Mouse (Mus musculus): ENCODE measurements around the gene Kcnq5.
"Not testable (repeated sequence)": the region's sequence is repeated elsewhere in the genome, so short reads cannot be mapped to it uniquely, and the experiment has no call there.

Gene Kcnq5

DNA sequence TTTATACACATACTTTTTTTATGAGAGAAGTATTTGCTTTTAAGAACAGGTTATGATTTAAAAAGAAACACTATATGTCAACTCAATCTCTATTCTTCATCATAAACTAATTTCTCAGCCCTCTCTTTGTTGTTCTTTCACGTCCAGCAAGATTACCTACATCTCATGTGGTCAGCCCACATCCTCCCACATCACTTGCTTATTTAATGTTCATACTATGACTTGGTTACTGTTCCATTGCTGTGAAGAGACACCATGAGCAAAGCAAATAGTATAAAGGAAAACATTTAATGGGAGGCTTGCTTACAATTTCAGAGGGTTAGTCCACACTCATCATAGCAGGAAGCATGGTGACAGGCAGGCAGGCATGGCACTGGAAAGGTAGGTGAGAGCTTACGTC is 124.4 kb downstream of the Kcnq5 start:
- DNase-seq, result no peak

DNA sequence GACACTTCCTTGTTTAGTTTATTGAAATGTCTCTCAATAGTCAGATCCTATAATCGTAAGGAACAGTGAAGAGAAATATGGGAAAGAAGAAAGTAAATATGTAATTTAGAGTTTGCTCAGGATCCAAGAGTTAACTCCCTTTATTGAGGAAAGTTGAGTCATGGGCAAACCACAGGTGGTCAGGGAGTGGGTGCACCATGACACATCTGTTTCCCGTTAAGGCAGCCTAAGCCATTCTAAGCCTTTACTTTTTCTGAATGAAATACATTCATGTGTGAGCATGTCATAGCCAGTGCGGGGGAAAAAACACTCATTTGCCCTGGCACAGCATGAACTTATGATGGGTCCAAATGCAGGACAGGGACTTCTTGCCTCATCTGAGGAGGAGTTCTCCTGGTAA is 125.4 kb downstream of the Kcnq5 start:
- no peak for DNase-seq

DNA sequence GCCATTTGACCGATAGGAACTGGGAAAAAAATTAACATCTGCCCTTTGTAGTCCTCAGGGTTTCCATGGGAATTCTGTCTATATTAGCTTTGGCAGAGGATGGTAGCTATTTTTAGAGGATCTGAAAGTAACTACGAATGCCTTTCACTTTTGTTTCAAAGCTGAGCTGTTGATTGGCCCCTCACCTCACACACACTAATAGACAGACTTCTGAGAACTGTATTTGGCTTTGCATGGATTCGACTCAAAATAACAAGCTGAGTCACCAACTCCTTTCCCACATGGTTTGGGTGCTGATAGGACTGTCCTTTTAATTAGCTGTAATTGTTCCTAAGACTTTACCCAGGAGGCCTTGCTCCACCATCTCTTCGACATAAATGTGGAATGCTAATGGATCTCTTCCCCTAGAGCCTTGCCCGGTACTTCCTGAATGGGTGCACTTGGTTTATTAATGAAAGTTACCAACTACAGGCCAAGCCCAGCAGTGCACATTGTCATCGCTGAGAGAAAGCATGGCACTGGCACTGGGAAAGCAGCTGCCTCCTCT is 131.8 kb downstream of the Kcnq5 start:
- DNase-seq, result no peak

DNA sequence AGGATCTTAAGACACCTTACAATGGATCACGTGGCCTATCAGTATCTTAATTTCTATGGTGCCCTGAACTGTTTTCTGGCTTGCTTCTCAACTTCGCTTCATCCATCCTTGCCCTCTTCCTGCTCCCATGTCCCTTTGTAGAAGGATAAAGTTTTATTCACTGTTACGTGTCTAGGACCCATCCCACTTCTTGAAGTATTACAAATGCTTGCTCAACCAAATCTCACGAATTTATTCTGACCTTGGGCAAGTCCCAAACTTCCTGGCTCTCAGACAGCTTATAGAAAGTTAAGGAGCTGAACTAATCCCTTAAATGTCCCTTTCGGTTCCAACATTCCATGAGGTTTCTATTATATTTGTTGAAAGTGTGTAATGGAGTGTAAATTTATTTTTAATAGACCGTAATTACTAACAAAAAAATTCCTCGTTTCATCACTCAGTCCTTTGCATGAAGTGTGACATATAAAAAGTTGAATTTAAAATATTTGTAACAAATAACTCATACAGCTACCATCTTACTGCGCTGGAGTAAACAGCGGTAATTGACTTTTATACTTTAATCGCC is 141.6 kb downstream of the Kcnq5 start:
- DNase-seq, result no peak

DNA sequence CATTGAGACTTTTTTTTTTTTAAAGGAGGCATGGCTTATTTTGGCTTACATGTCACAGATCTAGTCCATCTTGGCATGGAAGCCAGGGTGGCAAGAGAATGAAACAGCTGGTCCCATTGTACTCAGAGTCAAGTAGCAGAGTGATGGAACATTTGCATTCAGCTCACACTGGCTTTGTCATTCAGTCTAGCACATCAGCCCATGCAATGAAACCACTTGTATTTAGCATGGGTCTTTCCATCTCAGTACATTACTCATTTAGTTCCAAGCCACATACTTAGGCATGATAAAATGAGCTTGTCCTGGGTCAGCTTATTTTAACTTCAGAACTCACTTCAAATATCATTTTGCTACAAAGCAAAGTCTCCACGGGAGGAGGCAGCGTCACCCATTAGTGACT is 156.7 kb downstream of the Kcnq5 start:
- no peak for DNase-seq

DNA sequence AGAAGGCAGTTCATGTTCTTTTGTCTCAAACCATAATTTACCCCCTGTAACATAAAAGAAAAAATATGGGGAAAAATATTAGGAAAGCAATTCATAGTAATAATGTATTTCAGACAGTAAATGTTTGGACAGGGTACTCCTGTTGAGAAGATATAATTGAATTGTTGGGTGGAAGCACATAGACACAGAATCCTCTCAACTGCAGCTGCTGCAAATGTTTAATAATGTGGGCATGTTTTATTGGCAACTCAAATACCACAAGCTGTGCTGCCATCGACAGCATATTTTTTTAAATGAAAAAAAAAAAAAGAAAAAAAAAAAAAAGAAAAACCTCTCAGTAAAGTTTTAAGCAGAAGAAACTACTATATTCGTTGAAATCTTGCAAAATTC is 157.3 kb downstream of the Kcnq5 start:
- no peak for DNase-seq

DNA sequence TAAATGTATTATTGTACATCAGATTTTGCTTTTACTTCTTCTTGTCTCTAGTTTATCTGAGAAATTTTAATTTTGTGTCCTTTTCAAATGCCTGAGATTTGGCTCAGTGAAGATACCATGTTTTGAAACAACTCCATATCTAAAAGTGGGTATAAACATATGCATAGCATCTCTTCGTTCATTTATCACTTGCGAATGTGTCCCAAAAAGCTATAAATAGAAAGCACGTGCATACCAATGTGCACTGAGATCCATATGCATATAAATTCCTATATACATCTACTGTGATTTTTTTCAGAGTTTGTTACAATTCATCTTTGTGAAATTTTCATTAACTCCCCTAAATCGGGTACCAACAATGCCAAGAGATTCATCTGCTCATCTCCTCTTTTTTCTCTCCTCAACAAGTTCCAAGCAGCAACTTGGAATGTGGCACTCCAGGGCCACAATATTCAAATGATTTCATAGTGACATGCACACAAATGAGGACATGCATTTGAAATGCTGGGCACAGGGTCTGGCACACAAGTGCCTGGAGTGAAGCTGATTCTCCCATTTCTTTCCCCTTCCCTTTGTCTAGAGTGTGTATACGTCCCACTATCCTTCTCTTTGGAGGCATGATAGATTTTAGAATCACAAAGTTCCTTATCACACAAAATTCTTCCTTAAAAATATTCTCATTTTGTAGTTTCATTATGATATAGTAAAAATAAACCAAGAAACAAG is 157.8 kb downstream of the Kcnq5 start:
- DNase-seq, result no peak

DNA sequence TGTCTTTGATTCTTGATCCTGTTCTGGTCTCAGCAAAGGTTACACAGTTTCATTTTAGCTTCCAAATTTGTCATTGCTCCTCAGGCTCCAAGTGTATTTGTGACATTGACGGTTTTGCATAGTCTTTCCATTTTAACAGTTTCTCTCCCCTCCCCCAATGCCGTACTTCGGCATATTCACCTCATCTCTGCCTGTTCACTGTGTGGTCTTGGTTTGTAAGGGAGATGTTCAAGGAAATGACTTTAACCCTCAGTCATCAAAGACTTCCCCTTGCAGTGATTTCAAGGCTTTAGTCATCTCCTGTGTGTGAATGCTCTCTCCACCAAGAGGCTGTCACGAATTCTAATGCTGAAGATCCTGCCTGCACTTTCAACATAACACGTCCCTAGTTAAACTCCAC is 181.0 kb downstream of the Kcnq5 start:
- DNase-seq, result no peak

DNA sequence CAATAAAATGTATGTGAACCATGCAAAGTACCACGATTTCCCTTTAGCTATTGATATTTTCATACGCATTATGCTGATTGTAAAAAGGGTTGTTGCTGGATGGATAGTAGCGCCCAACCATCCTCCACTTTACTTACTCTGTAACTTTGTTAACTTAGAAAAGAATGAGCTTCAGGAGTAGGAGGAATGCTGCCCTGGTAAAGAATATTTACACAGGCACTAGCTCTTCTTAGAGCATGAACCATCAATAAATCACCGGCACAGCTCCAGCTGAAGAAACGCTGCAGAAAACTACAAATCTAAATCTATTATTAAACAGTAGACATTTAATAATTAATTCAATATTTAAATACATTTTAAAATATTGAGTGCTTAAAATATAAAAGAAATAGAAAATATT is 184.2 kb downstream of the Kcnq5 start:
- no peak for DNase-seq

DNA sequence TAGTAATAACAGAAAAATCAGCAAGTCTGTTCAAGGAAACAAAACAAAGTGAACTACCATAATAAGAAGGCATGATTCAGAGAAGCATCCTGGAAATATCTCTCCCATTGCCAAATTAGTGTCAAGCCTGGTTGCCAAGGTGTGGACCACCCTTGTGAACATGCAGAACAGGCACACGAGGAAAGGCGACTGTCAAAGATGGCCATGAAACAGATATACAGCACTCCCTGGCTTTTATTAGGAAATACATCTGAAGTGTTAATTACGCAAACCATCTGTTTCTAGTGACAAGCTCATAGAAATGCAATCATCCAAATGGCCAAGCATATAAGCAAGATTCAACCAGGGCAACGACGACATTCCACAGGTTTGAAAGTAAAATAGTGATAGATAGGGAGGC is 187.8 kb downstream of the Kcnq5 start:
- no peak for DNase-seq

DNA sequence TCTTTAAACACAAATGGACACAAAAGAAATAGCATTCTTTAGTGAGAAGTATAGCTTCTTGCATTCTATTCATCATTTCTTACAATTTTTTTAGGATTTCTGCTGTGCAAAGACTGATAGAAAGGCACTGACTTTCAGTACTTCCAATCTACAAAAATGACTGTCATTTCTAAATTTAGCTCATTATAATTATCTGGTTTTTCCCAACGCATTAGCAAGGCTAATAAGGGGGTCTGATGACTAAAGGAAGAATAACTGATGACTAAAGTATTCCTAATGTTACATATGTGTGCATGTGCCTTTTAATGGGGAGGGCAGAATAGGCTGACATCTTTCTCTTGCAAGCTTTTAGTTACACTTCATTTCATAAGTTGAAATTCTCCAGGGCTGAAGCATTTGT is 191.2 kb downstream of the Kcnq5 start:
- no peak for DNase-seq

DNA sequence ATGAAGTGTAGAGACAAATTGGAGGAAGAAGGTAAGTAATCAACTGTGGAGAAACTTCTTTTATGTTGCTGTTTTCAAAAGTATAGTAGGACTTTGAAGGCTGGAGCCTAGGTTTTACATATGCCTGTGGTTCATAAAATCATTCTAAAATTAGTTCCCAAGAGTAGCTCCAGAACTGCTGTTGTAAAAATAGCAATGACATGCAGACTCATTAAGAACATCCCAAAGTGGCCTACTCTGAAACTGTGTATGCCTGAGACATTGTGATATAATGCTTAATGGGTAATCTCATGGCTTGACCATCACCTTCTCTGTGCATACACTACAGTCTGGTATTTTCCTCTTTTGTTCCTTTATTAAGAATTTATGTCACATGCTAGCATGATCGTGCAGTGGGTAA is 212.4 kb downstream of the Kcnq5 start:
- no peak for DNase-seq

DNA sequence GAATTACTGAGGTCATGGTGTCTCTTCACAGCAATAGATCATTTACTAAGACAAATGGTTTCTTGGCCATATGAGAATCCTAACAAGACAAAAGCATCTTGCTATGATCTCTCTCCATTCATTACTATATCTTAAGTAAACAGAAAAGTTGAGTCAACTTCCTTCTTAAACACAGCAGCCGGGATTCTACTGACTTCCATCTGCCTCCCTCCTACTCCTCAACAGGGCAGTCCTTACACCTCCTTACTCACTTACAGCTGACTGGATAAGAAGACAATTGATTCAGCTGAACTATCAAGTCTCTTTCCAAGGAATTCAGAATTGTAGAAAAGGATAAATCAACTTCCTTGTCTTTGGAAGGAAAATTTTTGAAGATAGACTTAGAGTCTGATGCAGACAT is 232.6 kb downstream of the Kcnq5 start:
- DNase-seq, result no peak

DNA sequence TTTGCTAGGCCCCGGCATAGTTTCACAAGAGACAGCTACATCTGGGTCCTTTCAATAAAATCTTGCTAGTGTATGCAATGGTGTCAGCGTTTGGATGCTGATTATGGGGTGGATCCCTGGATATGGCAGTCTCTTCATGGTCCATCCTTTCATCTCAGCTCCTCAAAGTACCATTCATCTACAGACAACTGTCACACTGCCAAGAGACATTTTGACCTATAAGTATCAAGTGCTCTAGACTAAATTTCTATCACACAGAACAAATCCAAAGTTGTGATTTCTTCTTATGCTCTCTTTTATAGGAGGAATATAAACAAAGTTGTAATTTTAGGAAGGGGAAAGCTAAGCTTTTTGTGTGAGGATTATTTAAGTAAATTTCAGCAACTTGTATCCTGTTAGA is 238.5 kb downstream of the Kcnq5 start:
- DNase-seq, result not testable (repeated sequence)

DNA sequence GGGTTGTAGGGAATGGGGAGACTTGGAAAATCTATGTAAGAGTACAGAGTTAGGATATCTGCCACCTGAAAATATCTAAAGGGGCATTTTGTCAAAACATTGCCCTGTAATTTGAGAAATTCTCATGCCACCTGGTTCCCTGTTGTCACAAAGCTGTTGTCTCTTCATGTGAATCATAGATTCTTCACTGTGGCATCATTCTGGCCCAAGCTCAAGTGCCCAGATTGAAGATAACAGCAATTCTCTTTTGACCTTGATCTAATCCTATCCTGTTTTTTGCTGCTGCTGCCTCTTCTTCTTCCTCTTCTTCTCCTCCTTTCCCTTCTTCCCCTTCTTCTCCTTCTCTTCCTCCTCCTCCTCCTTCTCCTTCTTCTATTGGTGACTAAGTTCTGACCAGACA is 240.5 kb downstream of the Kcnq5 start:
- no peak for DNase-seq

DNA sequence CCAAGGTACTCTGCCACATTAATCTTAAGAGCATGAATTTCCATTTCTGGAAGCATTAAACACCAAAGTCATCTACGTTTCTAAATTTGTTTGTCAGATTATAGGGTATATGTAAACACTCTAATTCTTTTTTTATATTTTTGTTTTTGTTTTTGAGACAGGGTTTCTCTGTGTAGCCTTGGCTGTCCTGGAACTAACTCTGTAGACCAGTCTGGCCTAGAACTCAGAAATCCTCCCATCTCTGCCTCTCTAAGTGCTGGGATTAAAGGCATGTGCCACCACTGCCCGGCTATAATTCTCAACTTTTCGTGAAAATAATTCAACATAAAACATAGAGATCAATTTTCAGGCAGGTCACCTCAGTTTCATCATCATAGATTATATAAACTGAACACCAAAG is 246.9 kb downstream of the Kcnq5 start:
- no peak for DNase-seq

DNA sequence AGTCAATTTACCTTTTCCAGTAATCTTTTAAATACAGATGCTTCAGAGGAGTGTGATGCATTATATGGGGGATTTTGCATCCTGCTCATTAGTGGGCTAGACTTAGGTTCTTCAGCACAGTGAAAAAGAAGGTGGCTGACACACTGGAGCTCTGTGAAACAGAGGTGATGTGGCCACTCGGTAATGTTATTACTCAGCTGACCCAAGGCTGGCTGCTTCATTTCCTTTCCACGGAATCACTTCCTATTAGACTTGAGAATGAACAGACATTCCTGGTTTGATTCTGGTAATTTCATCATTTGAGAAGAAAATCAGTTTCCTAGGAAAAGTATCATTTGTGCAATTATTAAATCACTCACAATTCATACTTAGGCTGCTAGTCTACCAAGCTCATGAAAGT is 249.0 kb downstream of the Kcnq5 start:
- DNase-seq, result no peak

DNA sequence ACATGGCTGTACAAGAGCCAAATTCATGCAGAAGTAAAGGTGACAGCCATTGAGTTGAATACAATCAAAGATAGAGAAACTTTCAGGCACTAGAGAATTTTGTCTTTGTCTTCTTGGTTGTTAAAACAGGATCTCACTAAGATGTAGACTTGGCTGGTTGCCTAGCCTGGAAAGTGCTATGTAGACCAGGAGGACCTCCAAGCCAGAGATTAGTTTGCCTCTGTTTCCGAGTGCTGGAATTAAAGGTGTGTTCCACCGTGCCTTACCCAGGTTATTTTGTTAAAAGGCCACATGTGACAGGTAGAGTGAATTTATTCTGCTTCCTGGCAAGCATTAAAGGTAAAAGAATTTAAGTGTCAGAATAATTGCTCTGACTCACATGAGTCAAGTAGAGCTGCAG is 271.3 kb downstream of the Kcnq5 start:
- no peak for DNase-seq

DNA sequence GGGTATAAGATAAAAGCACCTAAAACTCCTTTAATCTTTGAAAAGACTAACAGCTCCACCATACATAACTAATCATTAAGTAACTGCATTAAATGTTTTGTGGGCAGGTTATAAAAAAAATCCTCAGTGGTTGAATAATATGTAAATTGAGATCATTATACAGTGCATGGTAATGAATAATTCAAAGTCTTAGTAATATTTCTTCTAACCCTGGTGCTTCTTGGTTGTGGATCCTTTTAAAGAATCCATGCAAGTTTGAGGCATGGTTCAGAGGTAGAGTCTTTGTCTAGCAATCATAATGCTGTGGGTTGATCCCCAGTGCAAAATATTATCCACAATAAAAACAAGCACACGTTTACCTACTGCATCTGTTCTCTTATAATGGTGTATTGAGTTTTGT is 272.8 kb downstream of the Kcnq5 start:
- no peak for DNase-seq

DNA sequence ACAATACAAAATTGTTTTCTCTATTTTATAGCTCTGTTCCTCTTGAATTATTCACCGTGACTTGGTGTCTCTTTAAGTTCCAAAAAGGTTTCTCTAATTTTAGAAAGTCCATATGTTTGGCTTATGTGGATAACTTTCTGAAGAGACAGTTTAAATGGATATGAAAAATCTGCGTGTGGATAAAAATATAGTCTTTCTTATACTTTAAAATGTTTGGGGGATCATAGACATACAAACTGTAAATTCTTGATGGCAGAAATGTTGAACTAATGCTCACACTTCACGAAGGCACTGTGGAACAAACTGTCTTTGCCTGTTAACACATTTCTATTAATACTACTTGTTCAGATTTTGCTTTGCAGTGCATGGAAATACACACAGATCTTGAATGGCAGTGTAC is 277.3 kb downstream of the Kcnq5 start:
- no peak for DNase-seq

DNA sequence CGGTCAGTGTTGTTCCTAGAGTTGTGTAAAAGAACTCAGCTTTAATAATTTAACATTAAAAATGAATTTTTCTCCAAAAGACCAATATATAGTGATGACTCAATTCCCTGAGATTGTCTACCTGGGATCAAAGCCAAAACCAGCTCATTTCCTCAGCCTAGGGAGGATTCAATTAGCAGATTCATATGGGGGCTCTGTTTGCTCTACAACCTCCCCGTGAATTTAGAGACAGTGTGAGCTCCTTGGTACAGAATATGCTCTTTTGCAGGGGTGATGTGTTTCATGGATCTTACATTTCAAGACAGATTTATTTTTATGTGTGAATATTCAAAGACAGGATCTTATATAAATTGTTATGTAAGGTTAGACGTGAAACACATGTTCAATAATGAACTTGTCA is 284.9 kb downstream of the Kcnq5 start:
- DNase-seq, result no peak

DNA sequence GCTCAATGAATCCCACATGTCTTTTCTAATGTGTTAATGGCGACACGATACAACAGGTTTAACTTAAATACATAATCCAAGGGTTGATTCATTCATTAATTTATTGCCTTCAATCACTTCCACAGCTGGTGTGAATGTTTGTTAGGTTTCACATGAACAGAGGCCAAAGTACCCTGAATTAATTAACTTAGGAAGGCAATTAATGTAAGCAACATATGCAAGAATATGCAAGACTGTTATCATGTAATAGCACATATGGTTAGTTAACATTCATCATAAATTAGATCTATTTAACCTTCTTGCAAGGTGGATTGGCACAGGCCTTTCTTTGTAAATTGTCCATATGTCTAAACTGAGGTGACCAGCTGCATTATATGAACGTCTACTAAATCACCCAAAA is 300.9 kb downstream of the Kcnq5 start:
- DNase-seq, result no peak

DNA sequence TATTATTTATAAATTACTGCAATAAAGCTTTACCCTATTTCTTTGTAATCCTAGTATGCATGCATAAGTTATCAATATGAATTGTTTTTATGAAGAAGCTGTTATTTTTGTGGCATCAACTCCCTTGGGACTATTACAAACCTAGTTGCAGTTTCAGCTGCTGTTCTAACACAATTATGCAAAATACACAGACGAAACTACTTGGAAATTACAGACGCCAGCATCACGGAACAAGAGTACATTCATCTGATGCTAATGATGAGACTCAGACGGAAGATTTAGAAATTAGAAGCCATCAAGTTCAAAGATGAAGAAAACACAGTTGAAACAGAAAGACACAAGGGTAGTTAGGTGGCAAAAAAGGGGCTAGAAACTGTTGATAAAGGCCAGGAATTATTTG is 310.9 kb downstream of the Kcnq5 start:
- no peak for DNase-seq

DNA sequence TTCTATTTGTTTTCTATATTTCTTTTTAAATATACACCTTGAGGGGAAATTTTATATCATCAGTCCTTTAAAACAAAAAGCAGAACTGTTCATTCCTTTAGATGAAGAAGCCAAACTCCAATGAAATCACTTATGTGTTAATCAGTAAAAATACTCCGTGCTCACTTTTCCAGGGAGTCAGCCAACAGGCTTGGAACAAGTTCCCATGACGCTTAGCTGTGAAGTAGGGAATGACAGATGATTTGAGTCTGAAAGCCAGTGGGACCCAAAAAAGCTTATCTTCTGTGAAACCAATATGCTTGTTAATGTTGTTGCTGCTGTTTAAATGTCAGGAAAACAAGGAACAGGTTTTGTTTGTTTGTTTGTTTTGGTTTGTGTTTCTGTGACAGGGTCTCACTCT is 326.3 kb downstream of the Kcnq5 start:
- DNase-seq, result no peak

DNA sequence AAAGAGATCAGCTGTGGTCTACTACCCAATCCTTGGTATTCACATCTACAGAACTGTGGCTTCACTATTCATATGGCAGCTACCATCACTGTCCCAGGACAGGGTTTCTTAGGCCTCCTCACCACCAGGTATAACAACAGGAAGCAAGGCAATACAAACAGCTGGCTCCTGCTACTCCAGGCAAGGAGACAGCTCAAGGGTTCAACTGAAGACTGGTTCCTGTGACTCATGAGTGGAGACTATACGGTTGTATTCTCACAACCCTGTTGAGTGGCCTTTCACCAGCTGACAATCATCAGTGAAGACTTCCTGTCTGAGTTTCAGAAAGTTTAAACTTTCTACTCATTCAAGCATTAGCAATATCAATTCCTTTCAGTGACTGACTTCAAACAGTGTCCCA is 327.7 kb downstream of the Kcnq5 start:
- no peak for DNase-seq
